Mouse (Mus musculus): Measurements from ENCODE around the gene Cux1. TPM values are rescaled to one million over a fixed set of nuclear protein-coding genes. Genes with fewer than 3 reads are reported as not detected.
"Not testable (repeated sequence)": the region's sequence is repeated elsewhere in the genome, so short reads cannot be mapped to it uniquely, and the experiment has no call there.

The Cux1 gene
- total and polyA plus RNA-seq, 3 experiments, result 46.8 to 101 (median 85.8) TPM

DNA sequence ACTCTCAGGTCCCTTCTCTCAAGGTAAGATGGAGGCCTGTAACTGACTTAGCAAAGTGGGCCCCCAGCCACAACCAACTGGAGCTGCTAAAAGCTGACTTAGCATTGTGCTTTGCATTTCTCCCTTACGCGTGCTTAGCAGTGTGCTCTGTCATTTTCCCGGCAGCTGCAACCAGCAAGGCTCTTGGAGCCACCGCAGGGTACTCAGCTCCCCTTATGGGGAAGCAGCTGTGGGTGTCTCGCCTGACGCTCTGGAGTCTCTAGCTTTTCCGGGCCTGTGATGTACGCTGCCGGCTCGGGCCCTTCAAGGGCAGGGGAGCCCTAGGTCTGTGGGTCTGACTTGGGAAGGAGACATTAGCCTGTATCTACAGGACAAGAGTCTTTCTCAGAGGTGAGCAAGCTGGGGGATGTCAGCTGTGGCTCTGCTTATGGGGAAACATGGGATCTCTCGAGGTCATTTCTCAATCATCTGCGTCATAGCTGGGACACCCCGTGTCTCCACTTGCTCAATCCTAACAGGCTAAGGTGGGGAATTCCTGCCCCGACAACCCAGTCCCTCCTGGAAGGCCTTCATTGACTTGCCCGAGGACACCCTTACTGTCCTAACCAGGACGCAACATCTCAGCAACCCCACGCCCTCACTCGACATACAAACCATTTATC lies 350.2 kb downstream of the Cux1 start:
- Histone ChIP-seq H3K9ac (ENCODE audit: low read depth, low read length) (no peak overlapping the region), H3K4me3 (no peak overlapping the region), H3K79me2 (replicated peaks; ENCODE audit: control insufficient read depth, insufficient read depth, low read length) (no peaks in the 10 kb centered on the region), H3K27ac (no peak overlapping the region), H3K36me3 (ENCODE audit: control insufficient read depth, insufficient read depth, low read length) (no peaks in the 10 kb centered on the region), H3K4me1 (ENCODE audit: control insufficient read depth, insufficient read depth, low read length) (no peaks in the 10 kb centered on the region), H3K27me3 (ENCODE audit: control insufficient read depth, insufficient read depth, low read length) (no peaks in the 10 kb centered on the region)
- DNase-seq, result no peak
- intact Hi-C loops (cut with DNase I), result no loop called here
- TF ChIP-seq POLR2A (IDR thresholded peaks at IDR 0.05; ENCODE audit: insufficient read depth, low read depth, low read length) (no peak), EP300 (IDR thresholded peaks at IDR 0.05; ENCODE audit: insufficient read depth, low read depth, low read length) (no peak), CTCF (IDR thresholded peaks at IDR 0.05) (no peak)
- WGBS, result 80% methylated on average over 18 of the region's 18 CpGs

DNA sequence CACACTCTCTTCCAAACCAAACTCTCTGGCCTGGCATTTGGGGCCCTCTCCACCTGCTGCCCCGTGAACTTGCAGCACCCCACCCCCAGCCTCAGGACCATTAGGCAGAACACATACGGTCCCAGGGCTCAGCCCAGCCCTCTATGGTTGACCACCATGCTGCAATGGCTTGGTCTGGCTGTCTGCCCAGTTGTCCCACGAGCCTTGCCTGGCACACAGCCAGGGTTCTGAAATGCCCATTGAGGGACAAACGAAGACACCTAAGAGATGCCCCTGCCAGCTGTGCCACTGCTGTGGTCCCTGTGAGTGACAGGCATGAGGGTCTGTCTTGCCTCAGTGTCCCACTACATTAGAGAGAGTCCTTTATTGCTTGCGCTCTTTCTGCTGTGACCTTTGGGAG lies 351.3 kb downstream of the Cux1 start:
- 56% methylated on average over 5 of the region's 5 CpGs for WGBS
- Histone ChIP-seq H3K9ac (ENCODE audit: low read depth, low read length) (no peak overlapping the region), H3K4me3 (no peak overlapping the region), H3K27ac (no peak overlapping the region), H3K36me3 (ENCODE audit: control insufficient read depth, insufficient read depth, low read length) (no peaks in the 10 kb centered on the region), H3K79me2 (replicated peaks; ENCODE audit: control insufficient read depth, insufficient read depth, low read length) (no peaks in the 10 kb centered on the region), H3K27me3 (ENCODE audit: control insufficient read depth, insufficient read depth, low read length) (no peaks in the 10 kb centered on the region), H3K4me1 (ENCODE audit: control insufficient read depth, insufficient read depth, low read length) (no peaks in the 10 kb centered on the region)
- TF ChIP-seq EP300 (IDR thresholded peaks at IDR 0.05; ENCODE audit: insufficient read depth, low read depth, low read length) (no peak), POLR2A (IDR thresholded peaks at IDR 0.05; ENCODE audit: insufficient read depth, low read depth, low read length) (no peak), CTCF (IDR thresholded peaks at IDR 0.05) (no peak)
- DNase-seq, result no peak
- intact Hi-C loops (cut with DNase I), result no loop called here

GRCm38 (mm10) chr5:136215211-136215610 lies 352.1 kb downstream of the Cux1 start:
- Histone ChIP-seq H3K9ac (ENCODE audit: low read depth, low read length) (no peak overlapping the region), H3K4me3 (no peak overlapping the region), H3K27me3 (ENCODE audit: control insufficient read depth, insufficient read depth, low read length) (no peaks in the 10 kb centered on the region), H3K4me1 (ENCODE audit: control insufficient read depth, insufficient read depth, low read length) (no peaks in the 10 kb centered on the region), H3K79me2 (replicated peaks; ENCODE audit: control insufficient read depth, insufficient read depth, low read length) (no peaks in the 10 kb centered on the region), H3K27ac (no peak overlapping the region), H3K36me3 (ENCODE audit: control insufficient read depth, insufficient read depth, low read length) (no peaks in the 10 kb centered on the region)
- DNase-seq, result no peak
- WGBS, result 86% methylated on average over 3 of the region's 3 CpGs
- intact Hi-C loops (cut with DNase I), result no loop called here
- TF ChIP-seq EP300 (IDR thresholded peaks at IDR 0.05; ENCODE audit: insufficient read depth, low read depth, low read length), result no peak
- TF ChIP-seq CTCF (IDR thresholded peaks at IDR 0.05), result peak; percentile 44

GRCm38 (mm10) chr5:136213716-136214115 lies 353.6 kb downstream of the Cux1 start:
- 74% methylated on average over 5 of the region's 5 CpGs for WGBS
- Histone ChIP-seq H3K79me2 (replicated peaks; ENCODE audit: control insufficient read depth, insufficient read depth, low read length) (no peaks in the 10 kb centered on the region), H3K36me3 (ENCODE audit: control insufficient read depth, insufficient read depth, low read length) (no peaks in the 10 kb centered on the region), H3K9ac (ENCODE audit: low read depth, low read length) (no peak overlapping the region), H3K27me3 (ENCODE audit: control insufficient read depth, insufficient read depth, low read length) (no peaks in the 10 kb centered on the region), H3K4me1 (ENCODE audit: control insufficient read depth, insufficient read depth, low read length) (no peaks in the 10 kb centered on the region), H3K4me3 (no peak overlapping the region), H3K27ac (no peak overlapping the region)
- DNase-seq, result no peak
- no peak for TF ChIP-seq POLR2A (IDR thresholded peaks at IDR 0.05; ENCODE audit: insufficient read depth, low read depth, low read length)
- no peak for TF ChIP-seq CTCF (IDR thresholded peaks at IDR 0.05)
- TF ChIP-seq EP300 (IDR thresholded peaks at IDR 0.05; ENCODE audit: insufficient read depth, low read depth, low read length), result no peak
- intact Hi-C loops (cut with DNase I), result no loop called here

GRCm38 (mm10) chr5:136212716-136213115 lies 354.6 kb downstream of the Cux1 start:
- TF ChIP-seq EP300 (IDR thresholded peaks at IDR 0.05; ENCODE audit: insufficient read depth, low read depth, low read length) (no peak), CTCF (IDR thresholded peaks at IDR 0.05) (no peak), POLR2A (IDR thresholded peaks at IDR 0.05; ENCODE audit: insufficient read depth, low read depth, low read length) (no peak)
- no peaks in the 10 kb centered on the region for H3K36me3 ChIP-seq (ENCODE audit: control insufficient read depth, insufficient read depth, low read length)
- H3K79me2 ChIP-seq (replicated peaks; ENCODE audit: control insufficient read depth, insufficient read depth, low read length), result no peaks in the 10 kb centered on the region
- no peak overlapping the region for H3K9ac ChIP-seq (ENCODE audit: low read depth, low read length)
- H3K4me3 ChIP-seq, result no peak overlapping the region
- H3K4me1 ChIP-seq (ENCODE audit: control insufficient read depth, insufficient read depth, low read length), result no peaks in the 10 kb centered on the region
- DNase-seq, result no peak
- H3K27ac ChIP-seq, result no peak overlapping the region
- no peaks in the 10 kb centered on the region for H3K27me3 ChIP-seq (ENCODE audit: control insufficient read depth, insufficient read depth, low read length)
- intact Hi-C loops (cut with DNase I), result no loop called here
- WGBS, result 75% methylated on average over 11 of the region's 11 CpGs

GRCm38 (mm10) chr5:136211341-136212102 lies 355.8 kb downstream of the Cux1 start:
- H3K27me3 ChIP-seq (ENCODE audit: control insufficient read depth, insufficient read depth, low read length); intact Hi-C loops (cut with DNase I); H3K4me3 ChIP-seq; H3K36me3 ChIP-seq (ENCODE audit: control insufficient read depth, insufficient read depth, low read length); H3K9ac ChIP-seq (ENCODE audit: low read depth, low read length); H3K4me1 ChIP-seq (ENCODE audit: control insufficient read depth, insufficient read depth, low read length); DNase-seq; H3K27ac ChIP-seq; H3K79me2 ChIP-seq (replicated peaks; ENCODE audit: control insufficient read depth, insufficient read depth, low read length): not testable (repeated sequence)
- WGBS, result 81% methylated on average over 14 of the region's 14 CpGs
